Mouse (Mus musculus): ENCODE results near the gene Ap2a1.

GRCm38 (mm10) chr7:44959281-44959680 lies 30.0 kb upstream of the Ap2a1 start:
- TF ChIP-seq EP300 (IDR thresholded peaks at IDR 0.05; ENCODE audit: low read depth) (no peak), CTCF (IDR thresholded peaks at IDR 0.05; ENCODE audit: low read depth) (no peak)

All from liver, embryonic 14.5 days (tissue).